Mouse (Mus musculus) embryo, embryonic 10 days (tissue): Measurements from ENCODE around the gene Dhx36.

ENCODE experiments used
- DNase-seq: peaks from one replicate; pipeline ENCODE4 v3.0.0-alpha.2; 2015; ENCODE audit warnings: low spot score

Dhx36 gene

GRCm38 (mm10) chr3:62506488-62507205, at the start of gene Dhx36:
TSS of gene Dhx36 (minus strand) at chr3:62507004.
- peak; percentile 99 for DNase-seq

DNA sequence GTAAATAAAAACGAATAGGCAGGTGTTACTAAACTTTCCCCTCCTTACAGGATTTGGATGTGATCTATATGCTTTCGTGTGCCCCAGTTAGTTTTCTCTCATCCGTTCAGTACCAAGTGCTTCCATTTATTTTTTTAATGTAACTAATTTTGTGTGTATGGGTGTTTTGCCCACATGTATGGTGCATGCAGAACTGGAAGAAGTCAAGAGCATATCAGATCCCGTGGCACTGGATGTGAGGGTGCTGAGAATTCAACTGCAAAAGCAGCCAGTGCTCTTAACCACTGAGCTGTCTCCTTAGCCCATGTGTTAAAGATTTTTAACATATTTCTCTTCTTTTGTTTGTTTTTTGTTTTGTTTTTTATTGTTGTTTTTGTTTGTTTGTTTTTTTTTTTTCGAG, 20.8 kb upstream of the Dhx36 start:
- no peak for DNase-seq

DNA sequence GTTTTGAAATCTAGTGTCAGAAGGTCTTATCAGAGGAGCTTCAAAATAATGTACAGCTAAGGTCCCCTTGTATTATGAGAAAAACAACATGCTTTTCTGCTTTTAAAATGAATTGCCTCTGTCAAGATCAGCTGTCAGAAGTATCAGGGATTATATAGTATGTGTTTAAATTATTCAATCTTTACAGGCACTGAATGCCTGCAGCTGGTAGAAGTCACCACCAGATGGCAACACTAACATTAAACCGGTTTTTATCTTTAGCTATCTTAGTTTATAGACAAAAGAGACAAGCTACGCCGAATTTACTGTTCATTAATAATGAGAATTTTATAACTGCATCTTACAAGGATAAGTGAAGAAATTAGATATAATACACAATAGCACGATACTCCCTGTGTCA, 20.4 kb upstream of the Dhx36 start:
- peak; percentile 26 for DNase-seq

DNA sequence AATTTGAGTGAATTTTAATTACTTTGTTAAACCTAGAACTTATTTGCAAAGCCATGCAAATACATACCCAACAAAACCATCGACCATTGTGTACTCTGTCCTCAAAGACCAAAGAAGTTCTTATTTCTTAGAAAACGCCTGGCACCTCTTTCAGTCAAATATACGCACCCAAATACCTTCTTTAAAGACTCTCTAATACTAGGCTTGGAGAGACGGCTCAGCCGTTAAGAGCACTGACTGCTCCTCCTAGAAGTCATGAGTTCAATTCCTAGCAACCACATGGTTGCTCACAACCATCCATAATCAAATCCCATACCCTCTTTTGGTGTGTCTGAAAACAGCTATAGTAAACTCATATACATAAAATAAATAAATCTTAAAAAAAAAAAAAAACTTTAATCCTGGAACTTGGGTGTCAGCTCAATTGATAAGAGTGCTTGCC, 423 bp upstream of the Dhx36 start:
- DNase-seq = no peak

DNA sequence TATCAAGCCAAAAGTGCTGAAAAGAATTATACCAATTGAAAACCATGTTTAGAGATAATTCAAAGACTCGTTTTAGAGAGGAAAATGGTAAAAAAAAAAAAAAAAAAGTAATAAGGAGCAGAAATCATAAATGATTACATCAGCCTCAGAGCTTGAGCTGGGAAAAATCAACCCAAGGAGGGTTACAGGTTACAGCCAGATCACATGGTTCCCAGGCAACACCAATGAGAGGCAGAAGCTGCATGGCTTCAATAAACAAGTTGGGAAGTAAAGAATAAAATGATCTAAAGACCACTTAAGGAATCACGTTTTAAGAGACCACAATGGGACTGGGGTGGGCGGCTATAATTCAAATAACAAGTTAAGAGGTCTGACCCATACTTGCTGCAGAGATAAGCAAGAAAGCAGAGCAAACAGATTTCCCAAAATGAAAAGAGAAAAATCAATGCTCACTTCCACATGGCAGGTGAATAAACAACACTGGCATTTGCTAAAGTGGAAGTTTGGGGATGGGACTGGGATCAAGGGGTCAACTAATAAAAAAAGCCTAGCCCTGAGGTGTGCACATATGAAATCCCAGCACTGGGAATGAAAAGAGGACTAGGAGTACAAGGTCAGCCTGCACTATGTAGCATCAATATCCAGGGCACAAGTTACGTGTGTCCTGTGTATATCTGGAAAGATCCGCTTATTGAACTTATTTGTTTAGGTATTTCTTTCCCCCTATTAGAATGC, 1.5 kb downstream of the Dhx36 start:
- no peak for DNase-seq

DNA sequence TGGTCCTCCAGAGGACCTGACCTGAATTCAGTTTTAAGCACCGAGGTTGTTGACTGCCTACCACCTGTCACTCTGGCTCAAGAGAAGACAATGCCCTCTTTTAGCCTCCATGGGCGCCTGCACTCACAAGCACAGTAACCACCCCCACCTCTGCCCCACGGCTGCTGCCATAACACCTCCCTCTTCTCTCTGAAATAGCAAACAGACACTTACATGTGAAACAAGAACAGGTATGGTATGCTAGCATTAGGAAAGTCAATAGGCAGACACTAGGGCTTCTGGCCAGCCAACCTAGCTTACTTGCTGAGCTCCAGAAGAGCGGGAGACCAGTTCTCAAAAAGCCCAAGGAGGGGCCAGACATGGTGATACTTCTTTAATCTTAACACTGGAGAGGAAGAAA, 7.5 kb downstream of the Dhx36 start:
- no peak for DNase-seq

- DNase-seq = no peak
These were observed 14.2 kb downstream of the Dhx36 start for GRCm38 (mm10) chr3:62492568-62492967.

- DNase-seq = no peak
These were observed 22.5 kb downstream of the Dhx36 start for GRCm38 (mm10) chr3:62484340-62484739.

GRCm38 (mm10) chr3:62470179-62470578, 36.6 kb downstream of the Dhx36 start:
- DNase-seq = no peak

DNA sequence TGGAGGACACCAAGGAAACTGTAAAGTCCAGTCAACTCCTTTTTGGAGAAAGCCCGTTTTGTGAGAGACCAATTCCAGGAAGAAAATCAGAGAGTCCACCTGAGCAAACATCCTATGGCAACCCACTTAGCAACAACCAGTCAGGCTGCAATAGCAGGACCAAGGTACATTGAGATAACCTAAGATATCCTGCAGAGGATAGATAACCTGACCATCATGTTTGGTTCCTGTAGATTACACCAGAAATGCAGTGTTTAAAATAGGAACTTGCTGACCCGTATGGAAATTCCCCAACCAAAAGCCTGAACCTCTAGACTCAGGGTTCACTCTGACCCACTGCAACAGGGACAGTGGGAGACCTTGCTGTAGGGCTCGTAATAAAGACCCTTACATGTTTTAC, 42.5 kb downstream of the Dhx36 start:
- DNase-seq = no peak

DNA sequence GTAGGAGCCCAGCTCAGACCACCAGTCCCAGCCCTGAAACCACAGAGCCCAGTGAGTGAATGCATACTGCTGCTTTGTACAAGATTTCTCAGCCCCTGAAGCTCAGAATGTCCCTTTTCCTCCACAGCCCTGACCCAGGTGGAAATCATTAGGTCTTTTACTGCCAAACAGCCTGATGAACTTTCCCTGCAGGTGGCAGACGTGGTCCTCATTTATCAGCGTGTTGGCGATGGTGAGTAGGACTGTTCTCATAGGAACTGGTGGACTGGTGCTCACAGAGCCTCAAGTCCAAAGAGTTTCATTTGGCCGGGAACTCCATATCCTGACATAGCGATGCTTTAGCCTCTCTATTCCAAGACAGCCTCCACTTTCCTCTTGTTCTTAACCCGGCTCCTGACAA, 47.3 kb downstream of the Dhx36 start:
- peak; percentile 10 for DNase-seq

- peak; percentile 74 for DNase-seq
These were observed 48.4 kb downstream of the Dhx36 start for GRCm38 (mm10) chr3:62458284-62459013.

- DNase-seq = no peak
These were observed 51.0 kb downstream of the Dhx36 start for GRCm38 (mm10) chr3:62455854-62456253.

DNA sequence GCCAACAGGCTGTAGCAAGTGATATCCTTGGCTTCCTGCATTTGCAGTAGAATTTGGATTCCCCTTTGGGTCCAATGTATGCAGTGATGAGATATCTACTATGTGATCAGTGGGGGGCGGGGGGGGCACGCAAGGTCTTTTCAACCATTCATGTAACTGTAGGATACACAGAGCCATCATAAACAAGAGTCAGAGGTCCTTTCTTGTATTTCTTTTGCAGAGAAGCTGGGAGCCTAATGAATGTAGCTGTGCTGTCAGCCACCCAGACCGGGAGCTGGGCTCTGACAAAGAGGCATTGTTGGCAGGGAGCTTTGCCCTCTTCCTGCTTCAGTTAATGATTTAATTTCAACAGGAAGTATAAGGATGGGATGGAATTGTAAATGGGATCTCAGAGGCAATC, 52.7 kb downstream of the Dhx36 start:
- peak; percentile 49 for DNase-seq

DNA sequence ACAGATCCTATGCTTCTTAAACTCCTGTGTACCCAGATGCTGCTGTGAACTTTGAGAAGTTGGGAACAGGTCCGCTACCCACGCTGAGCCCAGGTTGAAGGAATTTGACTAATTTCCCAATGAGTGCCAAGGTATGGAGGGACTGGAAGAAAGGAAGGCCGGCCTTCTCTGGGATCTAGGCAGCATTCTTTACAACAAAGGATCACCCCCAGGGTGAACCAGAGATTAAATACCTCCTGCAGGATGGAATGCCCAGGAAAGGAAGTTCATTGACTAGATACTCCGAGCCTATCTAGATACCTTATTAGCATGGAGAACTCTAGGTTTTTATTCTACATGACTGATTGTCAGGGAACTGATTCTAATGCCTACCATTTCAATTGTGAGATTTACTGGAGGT, 53.8 kb downstream of the Dhx36 start:
- DNase-seq = no peak

DNA sequence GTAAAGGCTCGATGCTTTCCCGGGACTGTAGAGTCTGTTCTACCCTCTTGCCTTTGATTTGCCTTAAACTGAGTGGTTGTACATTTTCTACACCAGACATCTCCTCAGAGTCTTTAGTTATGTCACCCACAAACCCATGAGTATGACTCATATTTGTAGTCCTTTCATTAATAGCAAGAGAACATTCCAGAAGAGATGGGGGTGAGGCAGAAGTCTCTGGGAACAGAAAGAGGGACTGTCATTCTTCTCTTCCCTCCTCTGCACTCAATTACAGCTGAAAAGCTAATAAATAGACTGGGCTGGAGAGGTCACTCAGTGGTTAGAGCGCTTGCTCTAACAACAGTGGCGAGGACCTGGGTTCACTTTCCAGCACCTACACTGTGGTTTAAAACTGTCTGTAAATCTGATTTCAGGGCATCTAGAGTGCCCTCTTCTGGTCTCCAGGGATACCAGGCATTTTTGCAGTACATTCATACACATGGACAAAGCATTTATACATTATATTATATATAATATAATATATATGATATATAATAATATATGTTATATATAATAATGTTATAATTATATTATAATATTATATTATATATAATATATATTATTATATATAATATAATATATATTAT, 56.8 kb downstream of the Dhx36 start:
- no peak for DNase-seq

DNA sequence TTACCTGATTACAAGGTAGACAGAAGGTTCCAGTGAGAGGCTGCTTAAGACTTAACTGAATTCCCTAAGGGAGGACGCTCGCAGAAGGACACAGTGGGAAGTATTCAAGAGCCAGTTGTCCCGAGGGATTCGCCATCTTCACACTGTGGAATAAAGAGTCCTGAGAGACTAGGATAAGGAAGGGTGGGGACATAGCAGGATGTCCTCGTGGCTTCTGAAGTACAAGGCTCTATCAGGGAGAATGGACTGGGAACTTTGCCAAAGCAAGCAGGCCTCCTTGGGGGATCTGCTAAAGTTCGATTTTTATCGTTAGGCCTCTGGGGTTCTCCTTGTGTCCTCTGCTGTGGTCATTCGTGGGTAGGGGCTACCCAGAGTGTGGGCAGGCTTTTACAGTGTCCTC, 59.7 kb downstream of the Dhx36 start:
- no peak for DNase-seq

GRCm38 (mm10) chr3:62446271-62446670, 60.5 kb downstream of the Dhx36 start:
- no peak for DNase-seq

GRCm38 (mm10) chr3:62443582-62444194, 63.1 kb downstream of the Dhx36 start:
- no peak for DNase-seq

DNA sequence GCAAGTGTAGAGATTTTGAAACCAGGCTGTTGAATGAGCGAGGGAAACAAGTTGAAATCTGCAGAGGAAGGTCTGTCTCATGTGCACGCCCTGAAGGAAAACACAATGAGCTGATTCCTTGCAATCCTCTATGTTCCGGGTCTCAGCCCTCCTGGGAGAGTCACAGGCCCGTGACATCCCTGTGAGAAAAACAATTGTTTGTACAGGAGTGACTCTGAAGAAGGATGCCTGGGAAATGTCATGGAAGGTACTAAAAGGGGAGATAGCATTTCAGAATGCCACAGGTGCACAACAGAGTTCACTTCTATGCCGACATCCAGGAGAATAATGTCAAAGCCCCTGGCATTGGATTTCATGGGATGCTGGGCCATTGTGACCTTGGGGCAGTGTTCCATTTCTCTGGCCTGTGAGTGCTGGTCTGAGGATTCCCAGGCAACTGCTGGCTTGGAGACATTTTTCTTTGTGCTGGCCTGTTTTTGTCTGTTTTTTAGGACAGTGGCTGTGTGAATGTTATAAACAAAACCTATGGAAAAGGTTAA, 66.3 kb downstream of the Dhx36 start:
- peak; percentile 12 for DNase-seq

GRCm38 (mm10) chr3:62435923-62436322, 70.9 kb downstream of the Dhx36 start:
- DNase-seq = no peak

- DNase-seq = no peak
These were observed 73.1 kb downstream of the Dhx36 start for GRCm38 (mm10) chr3:62433675-62434074.
